Comparison of ENCODE assay signal across 26 mouse cellular contexts in the genomic region with DNA sequence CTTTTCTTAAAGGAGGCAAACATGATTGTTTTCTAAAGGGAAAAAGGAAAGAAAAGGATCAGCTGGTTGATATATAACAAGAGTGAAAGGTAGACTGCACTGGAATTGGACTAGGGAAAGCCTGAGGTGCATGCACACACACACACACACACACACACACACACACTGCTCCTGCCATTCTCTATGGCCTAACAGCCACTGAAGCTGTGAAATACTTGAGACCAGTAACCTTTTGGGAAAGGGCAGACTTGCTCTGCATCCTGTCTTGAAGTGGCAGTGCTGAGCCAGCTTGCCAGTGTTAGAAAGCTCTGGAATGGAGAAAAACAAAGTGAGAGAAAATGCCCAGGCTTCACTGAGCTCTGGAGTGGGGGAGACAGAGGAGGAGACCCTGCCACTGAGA. TPM values are rescaled to one million over a fixed set of nuclear protein-coding genes. Genes with fewer than 3 reads are reported as not detected.
"Had no signal": no experiment of that assay in that cellular context is flagged by ENCODE, and none has a peak within 500 bp of the region (broad histone marks: within the 10 kb centered on the region; RNA-seq: fewer than 3 reads in every experiment).

No protein-coding gene starts in this region.

- H3K27me3 ChIP-seq: embryonic facial prominence, embryonic 12.5 days; embryonic facial prominence, embryonic 13.5 days; embryonic facial prominence, embryonic 15.5 days; forebrain, embryonic 12.5 days; forebrain, embryonic 13.5 days; forebrain, embryonic 15.5 days had no signal

- H3K9me3 ChIP-seq: embryonic facial prominence, embryonic 10.5 days; embryonic facial prominence, embryonic 12.5 days; embryonic facial prominence, embryonic 13.5 days; embryonic facial prominence, embryonic 15.5 days; forebrain, embryonic 10.5 days; forebrain, embryonic 12.5 days; forebrain, embryonic 13.5 days; forebrain, embryonic 15.5 days had no signal

- H3K36me3 ChIP-seq: embryonic facial prominence, embryonic 10.5 days; embryonic facial prominence, embryonic 12.5 days; embryonic facial prominence, embryonic 13.5 days; embryonic facial prominence, embryonic 15.5 days; forebrain, embryonic 10.5 days; forebrain, embryonic 12.5 days; forebrain, embryonic 15.5 days had no signal

- DNase-seq: cerebellum, adult 2 months; cerebellum, adult 8-10 months; cerebellum, adult 9-10 months; cerebellum, adult 9-11 months; cerebellum, postnatal 10 days; cerebellum, postnatal 14 days; cerebellum, postnatal 25 days; cerebellum, postnatal 36 days; embryo, embryonic 11 days; forebrain, postnatal 0 days; gastrocnemius, postnatal 10 days; gastrocnemius, postnatal 14 days; heart, adult 11 months; heart, adult 18-20 months; heart, adult 2 months had no signal

- H3K4me3 ChIP-seq: embryonic facial prominence, embryonic 10.5 days; embryonic facial prominence, embryonic 12.5 days; embryonic facial prominence, embryonic 13.5 days; embryonic facial prominence, embryonic 15.5 days; erythroblast, embryonic 14.5 days; forebrain, embryonic 10.5 days; forebrain, embryonic 12.5 days; forebrain, embryonic 13.5 days; forebrain, embryonic 15.5 days; heart, adult 2 months had no signal

- H3K4me1 ChIP-seq: embryonic facial prominence, embryonic 12.5 days; embryonic facial prominence, embryonic 15.5 days; forebrain, embryonic 10.5 days; forebrain, embryonic 12.5 days; forebrain, embryonic 13.5 days; forebrain, embryonic 15.5 days had no signal

- H3K27ac ChIP-seq: embryonic facial prominence, embryonic 10.5 days; embryonic facial prominence, embryonic 12.5 days; embryonic facial prominence, embryonic 13.5 days; embryonic facial prominence, embryonic 15.5 days; forebrain, embryonic 10.5 days; forebrain, embryonic 12.5 days; forebrain, embryonic 13.5 days; forebrain, embryonic 15.5 days; heart, adult 2 months had no signal

- H3K9ac ChIP-seq: embryonic facial prominence, embryonic 12.5 days; embryonic facial prominence, embryonic 13.5 days; embryonic facial prominence, embryonic 15.5 days; forebrain, embryonic 12.5 days; forebrain, embryonic 13.5 days; forebrain, embryonic 15.5 days; forebrain, postnatal 0 days had no signal

- ATAC-seq: forebrain, embryonic 13.5 days; forebrain, embryonic 14.5 days; forebrain, embryonic 15.5 days; forebrain, embryonic 16.5 days; forebrain, postnatal 0 days had no signal

- H3K4me2 ChIP-seq: embryonic facial prominence, embryonic 12.5 days; embryonic facial prominence, embryonic 13.5 days; embryonic facial prominence, embryonic 15.5 days; forebrain, embryonic 12.5 days; forebrain, embryonic 13.5 days; forebrain, embryonic 15.5 days had no signal

RNA-seq across cellular contexts. Expression of a gene that starts 12.2 kb away (rescaled TPM):
- polyA plus RNA-seq: erythroblast, embryonic 14.5 days had no signal
